Mouse (Mus musculus): Measurements from ENCODE around the gene Fasl.
A peak's percentile ranks its signal among the peaks of the same experiment; 100 is the strongest.

Fasl gene

GRCm38 (mm10) chr1:161756547-161756946 lies 31.7 kb downstream of the Fasl start:
- no peak for ATAC-seq (ENCODE audit: low TSS enrichment)

- ATAC-seq (ENCODE audit: low TSS enrichment) = no peak
Observed at GRCm38 (mm10) chr1:161751311-161751710, 37.0 kb downstream of the Fasl start.

- no peak for ATAC-seq (ENCODE audit: low TSS enrichment)
Observed at GRCm38 (mm10) chr1:161750471-161751041, 37.7 kb downstream of the Fasl start.

- ATAC-seq (ENCODE audit: low TSS enrichment) = no peak
Observed at GRCm38 (mm10) chr1:161748685-161749084, 39.6 kb downstream of the Fasl start.

GRCm38 (mm10) chr1:161748138-161748537 lies 40.2 kb downstream of the Fasl start:
- peak; percentile 81 for ATAC-seq (ENCODE audit: low TSS enrichment)

- ATAC-seq (ENCODE audit: low TSS enrichment) = no peak
Observed at GRCm38 (mm10) chr1:161746542-161747302, 41.6 kb downstream of the Fasl start.

- ATAC-seq (ENCODE audit: low TSS enrichment) = no peak
Observed at GRCm38 (mm10) chr1:161744855-161745254, 43.4 kb downstream of the Fasl start.

GRCm38 (mm10) chr1:161744209-161744608 lies 44.1 kb downstream of the Fasl start:
- ATAC-seq (ENCODE audit: low TSS enrichment) = no peak

- no peak for ATAC-seq (ENCODE audit: low TSS enrichment)
Observed at GRCm38 (mm10) chr1:161742481-161743267, 45.6 kb downstream of the Fasl start.

- ATAC-seq (ENCODE audit: low TSS enrichment) = no peak
Observed at GRCm38 (mm10) chr1:161736848-161737247, 51.4 kb downstream of the Fasl start.

GRCm38 (mm10) chr1:161736255-161736654 lies 52.0 kb downstream of the Fasl start:
- no peak for ATAC-seq (ENCODE audit: low TSS enrichment)

- no peak for ATAC-seq (ENCODE audit: low TSS enrichment)
Observed at GRCm38 (mm10) chr1:161735465-161736046, 52.7 kb downstream of the Fasl start.

GRCm38 (mm10) chr1:161734741-161735211 lies 53.5 kb downstream of the Fasl start:
- ATAC-seq (ENCODE audit: low TSS enrichment) = no peak

GRCm38 (mm10) chr1:161734314-161734713 lies 54.0 kb downstream of the Fasl start:
- ATAC-seq (ENCODE audit: low TSS enrichment) = no peak
